Mouse (Mus musculus) bone marrow macrophage, adult 2 months (primary cell): Measurements from ENCODE around the gene Ceacam15.

Source experiments
- CTCF ChIP-seq: IDR thresholded peaks from 2 replicates; pipeline ENCODE4 v1.5.1; 2012; ENCODE audit warnings: low read depth, mild to moderate bottlenecking, low read length, moderate library complexity
- POLR2A ChIP-seq: IDR thresholded peaks from 2 replicates; pipeline ENCODE4 v1.6.1; 2012; ENCODE audit warnings: mild to moderate bottlenecking, low read depth, low read length, borderline replicate concordance

DNA sequence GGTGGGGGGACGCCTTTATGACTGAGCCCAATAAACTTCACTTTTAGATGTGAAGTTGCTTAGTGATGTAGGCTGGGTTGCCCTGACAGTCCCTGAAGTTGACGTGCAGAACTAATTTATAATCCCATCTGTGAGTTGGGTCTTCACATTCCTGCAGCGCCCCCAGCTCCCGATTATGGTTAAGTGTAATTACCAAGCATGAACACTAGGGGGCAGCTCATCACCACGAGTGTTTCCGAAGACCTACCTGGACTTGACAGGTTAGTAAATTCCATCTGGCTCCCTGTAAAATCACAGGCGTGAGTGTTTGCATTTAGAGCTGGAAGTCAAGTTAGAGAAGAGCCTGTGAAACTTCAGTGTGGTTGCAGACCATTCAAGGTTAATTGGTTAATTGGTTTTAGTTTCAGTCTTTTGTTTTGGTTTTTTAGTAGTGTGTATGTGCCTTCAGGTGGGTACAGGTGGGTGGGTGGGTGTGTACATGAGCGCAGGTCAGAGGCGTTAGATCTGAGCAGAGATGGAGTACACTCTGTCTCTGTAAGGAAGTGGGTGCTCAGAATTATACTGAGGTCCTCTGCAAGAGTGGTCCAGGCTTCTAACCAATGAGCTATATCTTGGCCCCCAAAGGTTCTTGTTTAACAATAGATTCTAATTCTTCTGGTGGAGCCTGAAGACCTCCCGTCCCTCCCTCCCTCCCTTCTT lies 45.8 kb downstream of the Ceacam15 start:
- peak; percentile 85 for TF ChIP-seq CTCF
- no peak for TF ChIP-seq POLR2A
